Mouse (Mus musculus) limb, embryonic 14.5 days (tissue): ENCODE measurements at regions not wholly inside any gene's neighbourhood (a gene's known extent, or its start where the extent isn't known, plus 50 kb on each side); places are given as distances from the start of the nearest gene placed in this dataset.

Source experiments
- ATAC-seq: fragments of 200-750 bp; cut with Nextera tagmentation; 2 replicates; pipeline ENCODE4 v1.8.0; 2017; ENCODE audit warnings: low read depth, moderate number of reproducible peaks, moderate TSS enrichment; ENCODE audit not compliant: low FRiP score
- DNase-seq: peaks from one replicate; pipeline ENCODE4 v3.0.0-alpha.2; 2015; ENCODE audit warnings: low spot score
- H3K27ac ChIP-seq: fragments of 300-500 bp; sonication (generic); replicated peaks from 2 replicates; pipeline ENCODE4 v1.5.1; 2014; ENCODE audit warnings: low read depth, mild to moderate bottlenecking, low read length, moderate library complexity, mixed read lengths
- H3K27me3 ChIP-seq: fragments of 300-500 bp; sonication (generic); 2 replicates; pipeline ENCODE4 v1.6.1; 2014; ENCODE audit warnings: low read length, mixed read lengths; ENCODE audit not compliant: control insufficient read depth, insufficient read depth
- H3K36me3 ChIP-seq: fragments of 300-500 bp; sonication (generic); 2 replicates; pipeline ENCODE4 v1.6.1; 2014; ENCODE audit warnings: mild to moderate bottlenecking, low read length, moderate library complexity, mixed read lengths; ENCODE audit not compliant: control insufficient read depth, insufficient read depth
- H3K4me1 ChIP-seq: fragments of 300-500 bp; sonication (generic); 2 replicates; pipeline ENCODE4 v1.6.1; 2014; ENCODE audit warnings: antibody characterized with exemption, low read length, mixed read lengths; ENCODE audit not compliant: control insufficient read depth, insufficient read depth
- H3K4me2 ChIP-seq: fragments of 300-500 bp; sonication (generic); replicated peaks from 2 replicates; pipeline ENCODE4 v1.6.1; 2014; ENCODE audit warnings: low read depth, mild to moderate bottlenecking, low read length, moderate library complexity; ENCODE audit not compliant: severe bottlenecking
- H3K4me3 ChIP-seq: fragments of 300-500 bp; sonication (generic); replicated peaks from 2 replicates; pipeline ENCODE4 v1.5.1; 2014; ENCODE audit warnings: low read length
- H3K9ac ChIP-seq: fragments of 300-500 bp; sonication (generic); 2 replicates; pipeline ENCODE4 v1.6.1; 2014; ENCODE audit warnings: mild to moderate bottlenecking, low read depth, low read length, moderate library complexity; ENCODE audit not compliant: severe bottlenecking
- H3K9me3 ChIP-seq: fragments of 300-500 bp; sonication (generic); 2 replicates; pipeline ENCODE4 v1.6.1; 2016; ENCODE audit warnings: low read length; ENCODE audit not compliant: control insufficient read depth
- POLR2A ChIP-seq: fragments of 200-500 bp; IDR thresholded peaks from 2 replicates; pipeline ENCODE4 v1.8.0; 2012; ENCODE audit warnings: inconsistent platforms, mild to moderate bottlenecking, moderate library complexity, borderline replicate concordance; ENCODE audit not compliant: insufficient read depth, insufficient read length; ENCODE audit errors: extremely low read depth
- WGBS: fragments of 180-500 bp; shearing (Covaris S2); extraction: QIAGEN DNeasy Blood & Tissue Kit; methylation state at CpG from one replicate; pipeline ENCODE4 v1.1.7; 2014; 5-methylcytosine and 5-hydroxymethylcytosine counted together

DNA sequence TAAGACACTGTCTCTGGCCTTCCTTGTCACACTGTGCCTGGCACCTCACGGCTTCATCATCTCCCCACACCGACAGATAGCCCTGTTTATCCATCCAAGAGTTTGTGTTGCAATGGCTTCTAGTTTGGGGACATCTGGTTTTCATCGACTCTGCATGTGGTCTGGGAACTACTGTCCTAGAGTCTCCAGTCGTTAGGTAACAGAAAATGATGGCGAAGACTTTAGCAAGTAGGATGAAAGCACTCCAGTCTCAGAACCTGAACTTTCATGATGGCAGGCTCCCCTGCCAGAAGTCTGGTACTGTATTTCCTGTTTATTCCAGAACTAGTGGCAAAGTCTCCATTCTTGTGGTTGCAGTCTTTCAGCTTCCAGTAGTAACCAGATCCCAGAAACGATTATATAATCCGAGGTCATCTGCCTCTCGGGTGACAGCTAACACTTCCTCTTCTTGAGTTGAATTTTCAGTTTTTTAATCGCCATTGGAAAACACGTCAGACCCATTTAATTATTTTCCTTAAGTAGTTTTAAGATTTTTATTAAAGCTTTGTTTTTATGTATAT lies 81.1 kb upstream of the Supt20 start:
- Histone ChIP-seq H3K4me2 (no peak overlapping the region), H3K27me3 (no peaks in the 10 kb centered on the region), H3K36me3 (no peaks in the 10 kb centered on the region), H3K9ac (no peak overlapping the region), H3K9me3 (no peaks in the 10 kb centered on the region), H3K27ac (no peak overlapping the region), H3K4me1 (no peaks in the 10 kb centered on the region), H3K4me3 (no peak overlapping the region)
- ATAC-seq (no peak), DNase-seq (no peak)
- 57% methylated on average over 10 of the region's 10 CpGs for WGBS
- no peak for TF ChIP-seq POLR2A

DNA sequence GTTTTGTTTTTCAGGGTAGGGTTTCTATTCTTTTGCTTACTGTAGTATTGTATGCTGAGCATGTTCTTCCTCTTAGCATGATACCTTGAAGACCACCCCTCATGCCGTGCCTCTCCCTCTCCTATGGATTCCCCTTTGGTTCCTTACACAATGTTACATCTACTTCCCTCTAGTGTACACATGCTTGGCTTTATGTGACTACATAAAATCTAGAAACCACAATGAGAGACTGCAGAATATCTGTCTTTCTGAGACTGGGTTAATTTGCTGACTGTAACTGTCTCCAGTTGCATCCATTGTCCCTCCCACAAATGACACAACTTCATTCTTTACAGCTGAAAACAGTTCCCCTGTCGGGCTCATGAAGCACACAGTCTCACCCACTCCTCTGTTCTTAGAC lies 78.8 kb upstream of the Supt20 start:
- Histone ChIP-seq H3K27ac (no peak overlapping the region), H3K4me1 (no peaks in the 10 kb centered on the region), H3K27me3 (no peaks in the 10 kb centered on the region), H3K4me3 (no peak overlapping the region), H3K9me3 (0 out of 2 replicates have a peak, but pooled peaks cover 10% of the 10 kb centered on the region), H3K4me2 (no peak overlapping the region), H3K9ac (no peak overlapping the region), H3K36me3 (no peaks in the 10 kb centered on the region)
- no peak for ATAC-seq
- 64% methylated on average over 2 of the region's 2 CpGs for WGBS
- DNase-seq, result no peak
- no peak for TF ChIP-seq POLR2A

DNA sequence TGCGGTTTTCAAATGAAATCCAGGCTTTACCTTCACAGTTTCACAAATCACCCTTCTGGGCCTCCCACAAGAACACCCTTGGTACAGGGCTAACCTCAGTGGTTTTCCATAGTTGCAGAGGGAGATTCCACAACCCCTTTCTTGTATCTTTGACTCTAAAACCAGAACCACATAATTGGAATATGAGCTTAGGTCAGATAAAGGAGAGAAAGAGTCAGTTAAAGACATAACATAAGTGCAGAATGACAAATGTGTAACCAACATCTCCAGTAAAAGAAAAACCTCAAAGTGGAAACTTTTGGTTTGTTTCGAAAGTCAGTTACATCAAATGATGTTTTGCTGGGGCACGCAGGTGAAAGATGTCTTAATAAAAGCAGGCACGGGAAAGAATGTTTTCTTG lies 75.3 kb upstream of the Supt20 start:
- no peak overlapping the region for H3K4me3 ChIP-seq
- 91% methylated on average over 4 of the region's 4 CpGs for WGBS
- no peak for DNase-seq
- ATAC-seq, result no peak
- TF ChIP-seq POLR2A, result no peak
- H3K27me3 ChIP-seq, result no peaks in the 10 kb centered on the region
- H3K4me2 ChIP-seq, result no peak overlapping the region
- no peaks in the 10 kb centered on the region for H3K4me1 ChIP-seq
- no peaks in the 10 kb centered on the region for H3K36me3 ChIP-seq
- H3K27ac ChIP-seq, result no peak overlapping the region
- 0 out of 2 replicates have a peak, but pooled peaks cover 10% of the 10 kb centered on the region for H3K9me3 ChIP-seq
- no peak overlapping the region for H3K9ac ChIP-seq

DNA sequence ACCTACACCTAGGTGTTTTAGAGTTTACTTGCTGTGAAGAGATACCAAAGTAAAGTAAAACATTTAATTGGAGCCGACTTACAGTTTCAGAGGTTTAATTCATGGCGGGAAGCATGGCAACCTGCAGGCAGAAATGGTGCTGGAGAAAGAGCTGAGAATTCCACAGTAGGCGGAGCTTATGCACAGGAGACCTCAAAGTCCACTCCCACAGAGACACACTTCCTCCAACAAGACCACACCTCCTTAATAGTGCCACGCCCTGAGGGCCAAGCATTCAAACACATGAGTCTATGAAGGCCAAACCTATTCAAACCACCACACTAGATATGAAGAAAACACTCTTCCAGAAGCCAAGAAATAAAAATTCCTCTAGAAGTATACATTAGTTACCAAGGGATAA lies 74.3 kb upstream of the Supt20 start:
- no peak for ATAC-seq
- 90% methylated on average over 4 of the region's 4 CpGs for WGBS

DNA sequence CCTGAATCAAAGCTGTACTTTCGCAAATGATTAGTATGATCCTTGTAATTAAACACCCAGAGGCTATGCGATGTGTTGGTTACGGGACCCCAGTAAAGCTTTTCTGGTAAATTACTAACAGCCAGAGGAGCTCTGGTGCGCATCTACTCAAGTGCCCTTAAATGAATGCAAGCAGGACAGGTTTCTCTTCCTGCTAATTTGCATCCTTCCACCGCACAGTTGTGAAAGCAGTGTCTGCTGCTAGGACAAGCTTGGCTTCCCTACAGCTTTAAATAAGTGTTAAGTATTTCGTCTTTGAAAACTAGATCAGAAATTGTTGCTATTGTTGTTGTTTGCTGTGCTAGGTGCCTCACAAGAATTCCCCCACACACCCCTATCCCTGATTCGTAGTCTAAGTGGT lies 62.4 kb upstream of the Supt20 start:
- H3K4me2 ChIP-seq, result no peak overlapping the region
- no peaks in the 10 kb centered on the region for H3K36me3 ChIP-seq
- H3K9me3 ChIP-seq, result peaks cover 9% of the 10 kb centered on the region; the same call in 1 of the 2 replicates
- H3K9ac ChIP-seq, result no peak overlapping the region
- TF ChIP-seq POLR2A, result no peak
- no peak overlapping the region for H3K27ac ChIP-seq
- H3K4me3 ChIP-seq, result no peak overlapping the region
- H3K4me1 ChIP-seq, result no peaks in the 10 kb centered on the region
- no peaks in the 10 kb centered on the region for H3K27me3 ChIP-seq
- ATAC-seq (no peak), DNase-seq (no peak)
- WGBS, result 77% methylated on average over 7 of the region's 7 CpGs

More for the DNA sequence above, 74.3 kb upstream of the Supt20 start:
- no peak overlapping the region for H3K9ac ChIP-seq
- TF ChIP-seq POLR2A, result no peak
- no peak for DNase-seq
- 0 out of 2 replicates have a peak, but pooled peaks cover 10% of the 10 kb centered on the region for H3K9me3 ChIP-seq
- no peak overlapping the region for H3K4me2 ChIP-seq
- H3K36me3 ChIP-seq, result no peaks in the 10 kb centered on the region
- no peak overlapping the region for H3K27ac ChIP-seq
- no peaks in the 10 kb centered on the region for H3K4me1 ChIP-seq
- no peak overlapping the region for H3K4me3 ChIP-seq
- no peaks in the 10 kb centered on the region for H3K27me3 ChIP-seq
